Mouse (Mus musculus): Measurements from ENCODE around the gene Ppp1r12c.

The Ppp1r12c gene

DNA sequence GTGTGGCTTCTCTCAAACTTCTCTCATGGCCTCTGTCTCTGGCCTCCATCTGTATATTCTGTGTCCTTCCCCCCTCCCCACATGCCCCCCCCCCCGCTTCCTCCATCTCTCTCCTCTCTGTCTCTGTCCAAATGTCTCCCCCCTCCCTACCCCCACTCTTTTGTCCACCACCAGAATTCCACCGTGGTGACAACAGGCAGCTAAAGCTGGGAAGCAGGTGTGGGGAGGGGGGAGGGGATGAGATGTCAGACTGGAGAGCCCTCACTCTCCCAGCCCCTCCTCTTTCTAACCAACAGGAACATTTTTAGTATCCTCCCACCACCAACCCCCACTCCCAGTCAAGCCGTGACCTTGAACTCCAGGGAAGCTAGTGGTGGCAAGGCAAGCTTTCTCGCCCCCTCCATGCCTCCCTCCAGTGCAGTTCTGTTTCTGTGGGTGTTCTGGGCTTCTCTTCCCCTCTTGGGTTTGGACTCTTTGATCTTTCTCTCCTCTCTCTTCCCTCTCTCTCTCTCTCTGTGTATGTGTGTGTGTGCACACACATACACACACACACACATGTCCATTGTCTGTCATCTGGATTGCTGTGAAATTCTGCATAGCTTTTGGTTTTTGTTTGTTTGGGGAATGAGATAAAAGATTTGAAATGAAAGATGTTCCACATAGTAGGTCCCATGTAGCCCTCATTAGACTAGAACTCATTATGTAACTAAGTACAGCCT is 15.0 kb upstream of the Ppp1r12c start, which contains the start of gene Tnnt1:
Gene Tnnt1 (minus strand): TSS at position 51 of the 719 bp plus-strand sequence.
- no peak for DNase-seq (ENCODE audit: low spot score)

DNA sequence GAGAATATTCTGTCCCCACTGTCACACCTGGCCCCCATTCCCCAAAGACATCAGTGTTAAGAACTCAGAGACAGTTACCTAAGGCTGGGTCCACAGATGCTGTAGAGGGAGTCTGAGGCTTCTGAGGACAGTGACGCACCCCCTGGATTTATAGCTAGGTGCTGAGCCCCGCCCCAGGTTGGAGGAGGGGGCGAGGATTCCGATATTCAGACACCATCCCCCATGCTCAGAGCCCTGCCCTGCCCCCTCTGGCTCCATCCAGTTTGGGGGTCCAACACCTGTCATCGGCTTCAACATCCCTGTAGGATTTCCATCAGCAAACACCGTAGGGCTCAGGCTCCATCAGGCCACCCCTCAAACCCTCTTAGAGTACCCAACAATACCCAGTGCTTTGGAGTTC is 14.4 kb upstream of the Ppp1r12c start:
- DNase-seq (ENCODE audit: low spot score), result no peak

DNA sequence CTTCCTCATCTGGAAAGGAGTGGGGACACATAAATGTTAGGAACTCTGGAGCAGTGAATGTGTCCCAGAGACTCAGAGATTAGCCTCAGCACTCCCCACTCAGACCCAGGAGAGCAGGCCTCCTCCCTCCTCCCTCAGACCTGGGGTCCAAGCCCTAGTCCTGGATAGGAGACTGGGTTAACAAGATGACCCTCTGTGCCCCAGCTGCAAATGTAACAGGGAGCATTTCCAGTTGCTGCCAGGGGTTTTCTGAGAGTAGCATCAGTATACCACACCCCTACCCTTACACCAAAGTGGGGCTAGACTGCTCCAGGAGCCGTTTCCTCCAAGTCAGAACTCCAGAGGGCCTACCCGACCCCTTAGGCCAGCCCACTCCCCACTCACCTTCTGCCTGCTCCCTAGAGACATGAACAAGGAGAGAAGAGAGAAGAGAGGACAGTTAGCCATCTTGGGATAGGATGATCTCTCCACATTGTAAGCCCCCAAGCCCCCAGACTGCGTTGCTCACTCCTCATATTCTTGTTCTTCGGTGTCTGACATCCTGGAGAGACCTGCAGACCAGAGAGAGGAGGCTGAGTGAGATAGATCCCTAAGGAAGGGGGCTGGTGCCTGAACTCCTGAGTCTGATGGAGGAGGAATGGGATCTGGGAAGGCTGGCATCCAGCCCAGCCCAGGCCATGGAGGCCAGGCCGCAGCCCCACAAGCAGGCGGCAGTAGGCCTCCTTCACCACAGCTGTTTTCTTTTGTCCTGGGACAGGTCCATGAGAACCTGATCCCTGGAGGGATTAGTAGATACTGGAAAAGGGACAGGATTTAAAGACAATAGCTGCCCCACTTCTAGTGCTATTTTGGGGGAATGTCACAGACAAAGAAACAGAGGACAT is 12.6 kb upstream of the Ppp1r12c start:
- peak; percentile 30 for DNase-seq (ENCODE audit: low spot score)

DNA sequence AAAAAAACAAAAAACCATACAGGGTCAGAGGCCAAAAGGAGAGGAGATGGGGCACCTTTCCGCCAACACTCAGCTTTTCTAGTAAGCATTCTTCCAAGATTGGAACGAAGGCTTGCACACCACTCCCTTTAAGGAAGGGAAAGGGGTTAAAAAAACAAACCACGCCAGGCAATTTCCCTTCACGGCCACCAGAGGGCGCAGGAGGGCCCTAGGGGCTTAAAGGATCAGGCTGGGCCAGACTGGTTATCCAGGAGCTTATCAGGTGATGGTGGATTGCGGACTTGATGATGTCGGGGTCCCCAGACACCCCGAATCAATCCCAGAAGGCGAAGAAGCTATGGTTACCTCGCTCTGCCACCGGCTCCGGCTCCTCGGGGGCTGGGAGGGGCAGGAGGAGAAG is 11.8 kb upstream of the Ppp1r12c start:
- peak; percentile 76 for DNase-seq (ENCODE audit: low spot score)

DNA sequence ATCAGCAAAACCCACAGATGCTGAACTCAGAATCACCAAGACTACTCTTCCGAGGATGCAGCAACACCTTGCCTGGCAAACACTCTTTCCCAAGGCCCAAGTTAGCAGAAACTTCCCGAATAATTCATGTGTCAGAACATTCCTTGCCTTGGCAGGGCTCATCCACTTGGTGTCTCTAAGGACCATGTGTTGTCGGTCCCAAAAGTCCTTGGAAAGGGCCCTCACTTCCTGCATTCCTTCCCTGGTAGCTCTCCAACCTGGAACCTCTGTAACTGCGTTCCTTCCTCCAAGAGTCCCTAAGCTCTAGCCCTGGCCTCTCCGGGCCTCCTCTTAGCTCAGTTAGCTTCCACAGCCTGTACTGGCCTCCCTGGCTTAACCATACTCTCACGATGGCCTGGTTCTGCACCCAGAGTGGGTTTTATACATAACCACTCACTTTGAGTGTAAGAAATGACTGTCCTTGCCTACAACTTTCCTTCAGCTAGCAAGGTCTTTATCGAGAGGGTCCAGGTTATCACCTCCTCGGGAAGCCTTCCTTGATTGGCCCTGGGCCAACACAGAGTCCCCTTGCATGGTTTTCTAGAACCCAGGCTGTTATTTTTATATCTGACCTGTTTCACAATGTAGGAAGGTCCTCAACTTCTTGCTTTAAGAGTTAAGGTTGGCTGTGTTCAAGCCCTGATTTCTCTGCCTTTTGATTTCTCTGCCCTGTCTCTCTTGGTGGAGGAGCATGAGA is 10.2 kb upstream of the Ppp1r12c start:
- no peak for DNase-seq (ENCODE audit: low spot score)

DNA sequence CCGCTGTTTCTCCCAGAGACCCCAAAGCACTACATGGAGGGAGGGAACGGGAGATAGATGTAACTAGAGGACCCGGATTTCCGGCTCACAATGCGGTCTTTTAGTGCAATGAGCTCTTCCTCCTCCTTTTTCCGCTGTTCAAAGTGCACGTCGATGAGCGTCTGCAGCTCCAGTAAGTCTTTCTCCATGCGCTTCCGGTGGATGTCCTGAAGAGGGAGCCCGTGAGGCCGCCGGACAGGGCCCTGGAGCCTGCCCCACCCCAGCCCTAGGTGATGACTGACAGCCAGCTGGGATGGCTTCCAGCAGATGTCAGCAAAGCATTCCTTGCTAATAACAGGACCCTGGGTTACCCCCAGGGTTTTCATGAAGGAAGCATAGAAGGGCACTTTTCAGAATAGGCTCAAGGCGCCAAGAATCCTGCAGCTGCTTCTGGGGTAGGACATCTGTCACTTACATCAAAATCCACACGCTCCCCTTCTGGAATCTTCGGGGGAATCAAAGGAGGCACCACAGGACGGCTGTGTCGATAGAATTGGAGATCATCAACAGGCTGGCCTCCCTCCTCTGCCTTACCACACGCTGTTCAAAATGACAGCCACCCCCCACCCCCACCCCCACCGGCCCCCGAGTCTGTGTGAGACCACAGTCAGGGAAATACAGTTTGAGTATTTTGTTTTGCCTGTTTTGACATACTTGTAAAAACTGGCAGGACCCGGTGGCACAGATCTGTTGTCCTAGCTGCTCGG is 8.6 kb upstream of the Ppp1r12c start:
- DNase-seq (ENCODE audit: low spot score), result peak; percentile 65

DNA sequence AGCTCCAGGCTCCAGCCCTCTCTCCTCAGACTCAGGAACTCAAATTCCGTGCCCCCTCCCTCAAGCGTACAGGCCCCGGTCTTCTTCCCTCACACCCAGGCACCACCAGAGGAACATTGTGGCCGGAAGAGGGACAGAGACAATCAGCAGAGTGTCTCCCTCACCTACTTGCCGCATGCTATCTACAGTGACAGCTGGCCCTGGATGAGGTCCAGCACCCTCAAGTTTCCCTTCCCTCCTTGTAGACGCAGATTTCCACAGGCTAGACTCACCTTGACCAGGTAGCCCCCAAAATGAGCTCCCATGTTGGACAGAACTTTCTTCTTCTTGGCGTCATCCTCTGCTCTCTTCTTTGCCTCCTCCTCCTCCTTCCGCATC is 7.2 kb upstream of the Ppp1r12c start:
- DNase-seq (ENCODE audit: low spot score), result no peak

DNA sequence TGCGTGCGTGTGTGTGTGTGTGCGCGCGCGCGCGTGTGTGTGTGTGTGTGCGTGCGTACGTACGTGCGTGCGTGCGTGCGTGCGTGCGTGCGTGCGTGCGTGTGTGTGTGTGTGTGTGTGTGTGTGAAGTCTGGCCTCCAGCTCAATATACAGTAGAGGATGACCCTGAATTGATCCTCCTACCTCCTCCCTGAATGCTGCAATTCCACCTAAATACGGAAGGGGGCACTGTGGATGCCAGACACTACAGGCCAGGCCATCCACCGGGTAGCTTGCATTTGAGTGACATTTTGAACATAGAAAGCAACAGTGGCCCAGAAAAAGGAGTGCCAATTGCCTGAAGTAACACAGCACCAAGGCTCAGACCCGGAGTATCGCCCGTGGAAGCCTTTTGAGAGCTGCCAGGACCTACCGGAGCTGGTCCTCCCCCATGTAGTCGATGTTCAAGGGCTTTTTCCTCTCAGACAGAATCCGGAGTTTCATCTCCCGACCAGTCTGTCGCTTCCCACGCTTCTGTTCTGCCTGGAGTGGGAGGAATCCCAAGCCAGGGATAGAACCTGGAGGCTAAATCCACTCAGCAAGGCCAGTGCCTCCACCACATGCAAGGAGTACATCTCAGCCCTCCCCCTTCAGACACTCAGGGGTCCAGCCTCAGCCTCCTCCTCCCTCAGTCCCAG is 6.7 kb upstream of the Ppp1r12c start:
- DNase-seq (ENCODE audit: low spot score), result no peak

DNA sequence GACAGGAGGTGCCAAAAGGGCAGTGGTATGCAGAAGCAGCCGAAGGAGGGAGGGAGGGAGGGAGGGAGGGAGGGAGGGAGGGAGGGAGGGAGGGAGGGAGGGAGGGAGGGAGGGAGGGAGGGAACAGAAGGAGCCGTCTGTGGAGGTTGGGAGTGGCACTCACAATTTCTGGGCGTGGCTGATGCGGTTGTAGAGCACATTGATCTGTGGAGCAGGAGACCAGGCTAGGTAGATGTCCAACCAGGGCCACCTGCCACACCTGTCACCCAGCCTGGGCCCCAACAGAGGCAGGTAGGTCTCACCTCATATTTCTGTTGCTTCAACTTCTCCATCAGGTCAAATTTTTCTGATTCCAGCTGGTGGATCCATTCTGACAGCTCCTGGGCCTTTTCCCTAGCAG is 5.7 kb upstream of the Ppp1r12c start:
- DNase-seq (ENCODE audit: low spot score), result no peak

DNA sequence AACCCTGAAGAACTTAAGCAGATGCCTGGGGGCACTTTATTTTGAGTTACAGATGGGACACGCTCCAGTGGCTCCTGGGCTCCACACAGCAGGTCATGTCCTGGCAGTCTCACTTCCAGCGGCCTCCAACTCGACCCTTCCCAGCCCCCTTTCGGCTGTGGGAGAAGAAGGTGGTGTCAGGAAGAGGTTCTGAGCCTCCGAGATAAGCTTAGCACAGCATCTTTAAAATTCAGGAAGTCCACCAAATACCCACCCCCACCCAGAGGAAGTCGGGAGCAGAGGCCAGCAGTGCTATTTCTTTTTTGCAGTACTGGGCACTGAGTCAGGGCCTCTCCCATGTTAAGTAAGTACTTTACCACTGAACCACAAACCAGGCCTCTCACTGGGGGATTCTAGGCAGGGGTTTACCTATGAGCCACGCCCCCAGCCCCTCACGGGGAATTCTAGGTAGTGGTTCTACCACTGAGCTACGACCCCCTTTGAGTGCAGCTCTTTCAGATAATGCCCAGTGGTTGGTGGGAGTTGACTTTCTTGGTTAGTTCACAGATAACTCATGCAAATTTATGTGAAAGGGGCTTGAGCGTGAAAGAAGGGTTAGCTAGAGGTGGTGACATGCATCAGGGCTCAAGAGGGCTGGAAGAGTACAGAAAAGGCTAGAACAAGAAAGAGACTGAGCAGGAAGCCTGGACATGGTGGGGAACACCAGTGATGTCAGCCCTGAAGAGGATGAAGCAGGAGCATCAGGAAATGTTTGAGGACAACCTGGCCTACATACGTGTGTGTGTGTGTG is 3.4 kb upstream of the Ppp1r12c start:
- DNase-seq (ENCODE audit: low spot score), result no peak

DNA sequence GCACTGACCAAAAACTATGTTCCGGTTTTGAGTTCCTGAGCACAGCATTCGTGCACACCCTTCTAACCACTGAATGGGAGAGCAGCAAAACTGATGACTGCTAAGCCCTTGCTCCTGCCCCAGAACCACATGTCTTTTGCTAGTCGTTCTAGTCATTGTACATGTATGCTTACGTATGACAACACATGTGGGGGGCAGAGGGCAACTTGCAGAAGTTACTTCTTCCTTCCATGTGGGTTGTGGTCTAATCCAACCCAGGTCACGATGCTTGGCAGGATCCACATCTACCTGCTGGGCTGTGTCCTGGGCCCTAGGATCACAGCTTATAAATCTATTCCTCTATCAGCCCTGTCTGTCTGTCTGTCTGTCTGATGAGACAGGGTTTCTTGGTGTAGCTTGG is 2.4 kb upstream of the Ppp1r12c start:
- no peak for DNase-seq (ENCODE audit: low spot score)

DNA sequence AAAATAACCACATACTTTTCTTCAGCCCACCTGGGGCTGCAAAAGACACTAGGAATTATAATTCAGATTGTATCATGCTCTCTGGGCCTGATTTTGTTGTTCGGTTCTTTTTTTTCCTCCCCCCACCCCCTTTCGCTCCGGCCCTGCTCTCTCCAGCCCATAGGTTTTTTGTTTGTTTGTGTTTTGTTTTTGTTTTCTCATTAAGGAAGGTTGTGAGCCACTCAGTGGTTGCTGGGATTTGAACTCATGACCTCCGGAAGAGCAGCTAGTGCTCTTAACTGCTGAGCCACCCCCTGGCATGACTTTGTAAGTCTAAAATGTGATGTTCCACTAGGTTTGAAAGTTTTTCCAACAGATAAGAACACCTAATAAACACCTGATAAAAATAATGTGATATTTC is 1.6 kb upstream of the Ppp1r12c start:
- DNase-seq (ENCODE audit: low spot score), result no peak

DNA sequence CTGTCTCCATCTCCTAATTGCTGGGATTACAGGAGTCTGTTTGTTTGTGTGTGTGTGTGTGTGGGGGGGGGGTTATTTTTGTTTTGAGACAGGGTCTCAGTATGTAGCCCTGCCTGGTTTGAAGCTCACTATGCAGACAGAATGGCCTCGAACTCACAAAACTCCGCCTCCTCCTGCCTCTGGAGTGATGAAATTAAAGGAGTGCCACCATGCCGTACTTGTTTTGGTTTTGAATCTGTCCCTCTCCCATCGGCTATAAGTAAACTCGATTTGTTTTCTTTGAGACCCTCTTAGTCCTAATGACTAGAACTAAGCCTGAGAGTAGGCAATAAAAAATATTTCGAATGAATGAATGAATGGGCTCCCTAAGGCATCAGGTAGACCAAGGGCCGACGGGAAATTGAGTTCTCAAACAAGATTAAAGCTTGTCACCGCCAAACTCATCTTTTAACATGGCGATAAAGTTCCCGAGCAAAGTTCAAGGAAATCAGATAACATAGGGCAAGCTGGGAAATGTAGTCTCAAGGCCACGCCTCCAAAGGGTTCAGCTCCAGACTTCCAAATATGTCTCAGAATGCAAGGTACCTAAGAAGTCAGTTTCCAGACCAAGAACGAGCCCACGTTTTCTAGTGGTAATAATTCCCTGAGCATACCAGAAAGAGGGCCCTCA is 1.1 kb upstream of the Ppp1r12c start:
- DNase-seq (ENCODE audit: low spot score), result peak; percentile 29

DNA sequence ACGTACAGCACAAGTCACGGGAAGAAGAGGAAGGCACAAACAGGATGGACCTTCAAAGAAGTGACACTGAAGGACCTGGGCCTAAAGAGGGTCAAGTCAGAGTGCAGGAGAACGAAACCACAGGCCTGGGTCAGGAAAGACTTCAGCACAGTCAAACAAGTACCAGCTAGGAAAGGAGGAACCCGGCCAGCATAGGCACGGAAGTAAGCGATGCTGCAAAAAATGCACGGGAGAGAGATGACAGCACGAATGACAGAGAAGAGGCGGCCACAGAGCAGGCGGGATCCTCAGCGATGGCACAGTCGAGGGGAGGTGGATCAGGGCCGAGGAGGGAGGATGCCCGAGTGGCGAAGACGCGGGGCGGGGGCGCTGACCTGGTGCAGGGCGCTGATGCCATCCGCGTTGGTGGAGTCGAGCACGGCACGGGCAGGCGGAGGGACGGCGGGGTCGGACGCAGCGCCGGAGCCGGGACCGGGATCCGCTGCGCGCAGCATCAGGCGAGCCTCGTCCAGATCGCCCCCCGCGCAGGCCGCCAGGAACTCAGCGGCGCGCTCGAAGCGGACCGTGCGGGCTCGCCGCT is 498 bp downstream of the Ppp1r12c start:
- DNase-seq (ENCODE audit: low spot score), result peak; percentile 44

DNA sequence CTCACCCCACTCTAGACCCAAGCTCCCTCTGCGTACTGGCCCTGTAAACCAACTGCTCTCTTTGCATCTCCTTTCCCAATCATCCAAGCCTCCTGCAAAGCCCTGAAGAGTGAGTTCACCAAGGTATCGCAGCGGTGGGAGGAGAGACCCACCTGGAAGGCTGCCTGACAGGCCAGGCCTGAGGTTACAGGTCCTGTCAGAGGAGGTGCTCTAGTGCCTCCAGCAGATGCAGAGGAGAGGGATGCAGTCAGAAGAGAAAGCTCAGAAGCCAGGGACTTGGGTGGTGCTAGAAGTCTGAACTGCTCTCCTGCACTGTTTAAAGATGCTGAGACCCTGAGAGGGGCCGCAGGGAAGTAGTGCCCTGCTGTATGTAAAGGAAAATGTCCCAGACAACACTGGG is 2.4 kb downstream of the Ppp1r12c start:
- no peak for DNase-seq (ENCODE audit: low spot score)

DNA sequence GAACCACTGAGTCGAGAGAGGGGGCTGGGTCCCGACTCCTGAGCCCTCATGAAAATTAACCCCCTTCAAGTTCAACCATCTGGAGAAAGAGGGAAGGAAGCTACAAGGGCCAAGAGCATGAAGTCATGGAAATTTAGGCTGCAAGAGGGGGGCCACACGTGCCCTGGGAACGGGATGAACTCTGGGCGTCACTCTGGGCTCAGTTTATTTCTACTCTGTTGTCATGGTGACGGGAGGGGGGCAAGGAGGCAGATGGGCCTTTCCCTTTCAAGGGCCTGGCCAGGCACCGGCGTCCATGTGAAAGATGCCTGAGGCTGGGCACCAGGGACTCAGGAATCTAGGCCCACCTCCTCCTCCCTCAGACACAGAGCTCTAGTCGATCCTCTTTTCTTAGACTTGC is 3.2 kb downstream of the Ppp1r12c start:
- peak; percentile 84 for DNase-seq (ENCODE audit: low spot score)

DNA sequence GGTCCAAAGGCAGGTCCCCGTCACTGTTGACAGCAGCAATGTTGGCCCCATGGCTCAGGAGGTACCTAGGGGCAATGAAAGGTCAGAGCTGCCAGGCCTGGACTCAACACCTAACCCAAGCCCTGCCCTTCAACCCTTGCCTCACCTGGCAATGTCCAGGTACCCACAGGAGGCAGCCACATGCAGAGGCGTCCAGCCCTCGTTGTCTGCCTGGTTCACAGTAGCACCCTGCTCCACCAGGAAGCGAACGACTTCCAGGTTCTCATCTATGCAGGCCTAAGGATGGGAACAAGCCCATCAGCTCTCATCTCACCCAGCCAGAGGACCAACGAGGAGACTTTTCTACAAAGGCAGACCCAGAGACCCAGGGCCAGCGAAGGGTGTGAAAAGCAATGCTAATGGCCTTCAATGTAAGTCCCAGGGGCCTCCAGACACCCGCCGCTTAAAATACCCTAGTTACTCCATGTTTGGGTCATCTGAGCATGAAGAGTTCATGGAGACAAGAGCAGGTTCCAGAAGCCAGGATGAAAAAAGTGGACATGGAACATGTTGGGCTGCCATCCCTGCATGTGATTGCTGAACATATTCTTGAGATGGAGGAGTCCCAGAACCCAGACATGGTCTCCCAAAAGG is 4.1 kb downstream of the Ppp1r12c start:
- DNase-seq (ENCODE audit: low spot score), result no peak

DNA sequence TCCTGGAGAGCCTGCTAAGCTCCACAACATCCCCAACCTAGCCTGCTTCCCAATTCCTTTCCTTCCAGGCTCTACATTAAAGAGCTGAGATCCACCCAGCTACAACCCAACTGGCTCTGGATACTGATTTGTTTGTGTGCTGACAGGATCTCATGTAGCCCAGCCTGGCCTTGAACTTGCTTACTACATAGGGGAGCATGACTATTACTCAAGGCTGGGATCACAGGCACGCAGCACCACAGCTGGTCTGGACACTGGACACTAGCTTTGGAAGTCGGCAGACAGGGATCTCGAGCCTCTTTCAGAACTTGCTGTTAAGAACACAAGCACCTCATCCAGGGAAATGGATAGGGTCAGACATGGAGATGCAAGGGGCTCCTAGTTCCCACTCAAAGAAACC is 5.0 kb downstream of the Ppp1r12c start:
- DNase-seq (ENCODE audit: low spot score), result no peak

DNA sequence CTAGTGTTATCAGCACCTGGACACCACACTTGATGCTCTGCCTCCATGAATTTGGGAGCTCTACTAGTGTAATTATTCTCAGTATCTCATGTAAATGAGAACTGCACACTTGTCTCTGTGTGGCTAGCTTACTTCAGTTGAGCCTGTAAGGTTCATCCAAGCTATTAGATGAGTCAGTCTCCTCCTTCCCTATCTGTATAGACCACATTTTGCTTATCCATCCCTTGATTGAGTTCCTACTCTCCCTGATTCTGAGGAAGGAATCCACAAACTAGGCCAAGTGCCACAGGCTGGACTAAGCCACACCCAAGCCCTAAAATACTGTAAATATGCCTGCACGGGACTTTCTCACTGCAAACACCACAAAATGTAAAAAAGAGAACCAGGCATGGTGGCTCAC is 7.5 kb downstream of the Ppp1r12c start:
- DNase-seq (ENCODE audit: low spot score), result no peak
